Mouse (Mus musculus): ENCODE data around the gene Glis1. TPM values are rescaled to one million over a fixed set of nuclear protein-coding genes. Genes with fewer than 3 reads are reported as not detected.

Gene Glis1
- polyA plus RNA-seq, 2 experiments: 0.10 to 0.35 TPM

GRCm38 (mm10) chr4:107621366-107621765 is 187.0 kb downstream of the Glis1 start:
- TF ChIP-seq CTCF (IDR thresholded peaks at IDR 0.05; ENCODE audit: low read depth) (no peak), EP300 (IDR thresholded peaks at IDR 0.05; ENCODE audit: low read depth) (no peak)
- no peak overlapping the region for H3K9ac ChIP-seq (replicated peaks)
- H3K36me3 ChIP-seq (replicated peaks; ENCODE audit: control insufficient read depth, insufficient read depth, low read depth): no peaks in the 10 kb centered on the region
- WGBS (ENCODE audit: insufficient replicate concordance): 68% methylated on average over 5 of the region's 5 CpGs
- H3K27ac ChIP-seq: no peak overlapping the region
- no peaks in the 10 kb centered on the region for H3K9me3 ChIP-seq (ENCODE audit: control insufficient read depth, low read length)
- H3K4me1 ChIP-seq (replicated peaks; ENCODE audit: control insufficient read depth in 2 of 2, insufficient read depth in 2 of 2, low read length in 1 of 2): no peaks in the 10 kb centered on the region
- no peak for ATAC-seq (ENCODE audit: insufficient read depth)
- H3K27me3 ChIP-seq (ENCODE audit: control insufficient read depth, insufficient read depth, low read length): no peaks in the 10 kb centered on the region
- no peak for DNase-seq (ENCODE audit: low read depth in 3 of 3, low spot score in 3 of 3)
- H3K4me2 ChIP-seq (ENCODE audit: low read depth): no peak overlapping the region
- no peak overlapping the region for H3K4me3 ChIP-seq (ENCODE audit: insufficient read depth in 1 of 2, low read depth in 2 of 2, low read length in 2 of 2)

DNA sequence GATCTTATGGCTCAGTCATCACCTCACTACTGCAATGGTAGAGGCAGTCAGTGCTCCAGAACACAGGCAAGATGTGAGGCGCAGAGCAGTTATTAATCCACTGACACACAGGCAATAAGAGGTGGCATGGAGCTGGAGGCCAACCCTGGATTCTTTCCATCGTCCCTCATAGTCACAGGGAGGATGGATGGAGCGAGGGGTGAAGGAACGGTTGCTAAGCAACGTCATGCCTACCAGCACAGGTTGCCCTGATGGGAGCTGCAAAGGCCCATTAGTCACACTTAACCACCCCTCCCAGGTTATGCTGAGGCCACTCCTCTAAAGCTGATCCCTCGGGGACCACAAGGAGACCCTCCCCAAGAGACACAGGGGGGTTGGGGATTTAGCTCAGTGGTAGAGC is 187.9 kb downstream of the Glis1 start:
- DNase-seq (ENCODE audit: low read depth in 3 of 3, low spot score in 3 of 3) (no peak), ATAC-seq (ENCODE audit: insufficient read depth) (no peak)
- Histone ChIP-seq H3K4me3 (ENCODE audit: insufficient read depth in 1 of 2, low read depth in 2 of 2, low read length in 2 of 2) (no peak overlapping the region), H3K9ac (replicated peaks) (no peak overlapping the region), H3K36me3 (replicated peaks; ENCODE audit: control insufficient read depth, insufficient read depth, low read depth) (no peaks in the 10 kb centered on the region), H3K4me2 (ENCODE audit: low read depth) (no peak overlapping the region), H3K27me3 (ENCODE audit: control insufficient read depth, insufficient read depth, low read length) (no peaks in the 10 kb centered on the region), H3K4me1 (replicated peaks; ENCODE audit: control insufficient read depth in 2 of 2, insufficient read depth in 2 of 2, low read length in 1 of 2) (no peaks in the 10 kb centered on the region), H3K27ac (no peak overlapping the region), H3K9me3 (ENCODE audit: control insufficient read depth, low read length) (no peaks in the 10 kb centered on the region)
- TF ChIP-seq CTCF (IDR thresholded peaks at IDR 0.05; ENCODE audit: low read depth) (no peak), EP300 (IDR thresholded peaks at IDR 0.05; ENCODE audit: low read depth) (no peak)
- WGBS (ENCODE audit: insufficient replicate concordance): 69% methylated on average over 6 of the region's 6 CpGs

DNA sequence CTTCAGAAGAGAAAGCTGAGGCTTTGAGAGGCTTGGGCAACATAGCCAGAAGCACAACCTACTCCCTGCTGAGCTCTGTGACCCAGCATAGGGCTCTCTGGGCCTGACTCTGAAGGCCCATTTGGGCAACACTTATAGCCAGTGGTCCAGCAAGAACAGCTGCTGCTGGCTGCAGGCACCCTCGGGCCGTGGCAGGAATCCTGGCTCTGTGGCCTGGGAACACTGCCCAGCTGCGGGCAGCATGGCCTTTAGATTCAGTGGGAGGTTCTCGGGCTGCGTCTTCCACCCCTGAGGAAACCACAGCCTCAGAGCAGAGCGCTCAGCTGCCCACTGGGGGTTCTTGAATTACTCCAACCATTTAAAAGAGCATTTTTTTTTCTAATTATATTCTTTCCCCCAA is 189.5 kb downstream of the Glis1 start:
- Histone ChIP-seq H3K9ac (replicated peaks) (no peak overlapping the region), H3K27ac (no peak overlapping the region), H3K9me3 (ENCODE audit: control insufficient read depth, low read length) (no peaks in the 10 kb centered on the region), H3K4me3 (ENCODE audit: insufficient read depth in 1 of 2, low read depth in 2 of 2, low read length in 2 of 2) (no peak overlapping the region), H3K4me2 (ENCODE audit: low read depth) (no peak overlapping the region), H3K4me1 (replicated peaks; ENCODE audit: control insufficient read depth in 2 of 2, insufficient read depth in 2 of 2, low read length in 1 of 2) (no peaks in the 10 kb centered on the region), H3K27me3 (ENCODE audit: control insufficient read depth, insufficient read depth, low read length) (no peaks in the 10 kb centered on the region), H3K36me3 (replicated peaks; ENCODE audit: control insufficient read depth, insufficient read depth, low read depth) (no peaks in the 10 kb centered on the region)
- DNase-seq (ENCODE audit: low read depth in 3 of 3, low spot score in 3 of 3): no peak
- TF ChIP-seq CTCF (IDR thresholded peaks at IDR 0.05; ENCODE audit: low read depth) (no peak), EP300 (IDR thresholded peaks at IDR 0.05; ENCODE audit: low read depth) (no peak)
- 62% methylated on average over 6 of the region's 6 CpGs for WGBS (ENCODE audit: insufficient replicate concordance)
- ATAC-seq (ENCODE audit: insufficient read depth): no peak

- ATAC-seq (ENCODE audit: insufficient read depth) (no peak), DNase-seq (ENCODE audit: low read depth in 3 of 3, low spot score in 3 of 3) (no peak)
- Histone ChIP-seq H3K36me3 (replicated peaks; ENCODE audit: control insufficient read depth, insufficient read depth, low read depth) (no peaks in the 10 kb centered on the region), H3K9ac (replicated peaks) (no peak overlapping the region), H3K4me1 (replicated peaks; ENCODE audit: control insufficient read depth in 2 of 2, insufficient read depth in 2 of 2, low read length in 1 of 2) (no peaks in the 10 kb centered on the region), H3K4me2 (ENCODE audit: low read depth) (no peak overlapping the region), H3K27me3 (ENCODE audit: control insufficient read depth, insufficient read depth, low read length) (no peaks in the 10 kb centered on the region), H3K9me3 (ENCODE audit: control insufficient read depth, low read length) (no peaks in the 10 kb centered on the region), H3K27ac (no peak overlapping the region), H3K4me3 (ENCODE audit: insufficient read depth in 1 of 2, low read depth in 2 of 2, low read length in 2 of 2) (no peak overlapping the region)
- TF ChIP-seq CTCF (IDR thresholded peaks at IDR 0.05; ENCODE audit: low read depth) (no peak), EP300 (IDR thresholded peaks at IDR 0.05; ENCODE audit: low read depth) (no peak)
- 71% methylated on average over 5 of the region's 5 CpGs for WGBS (ENCODE audit: insufficient replicate concordance)
These were observed 190.6 kb downstream of the Glis1 start for GRCm38 (mm10) chr4:107624951-107625350.

DNA sequence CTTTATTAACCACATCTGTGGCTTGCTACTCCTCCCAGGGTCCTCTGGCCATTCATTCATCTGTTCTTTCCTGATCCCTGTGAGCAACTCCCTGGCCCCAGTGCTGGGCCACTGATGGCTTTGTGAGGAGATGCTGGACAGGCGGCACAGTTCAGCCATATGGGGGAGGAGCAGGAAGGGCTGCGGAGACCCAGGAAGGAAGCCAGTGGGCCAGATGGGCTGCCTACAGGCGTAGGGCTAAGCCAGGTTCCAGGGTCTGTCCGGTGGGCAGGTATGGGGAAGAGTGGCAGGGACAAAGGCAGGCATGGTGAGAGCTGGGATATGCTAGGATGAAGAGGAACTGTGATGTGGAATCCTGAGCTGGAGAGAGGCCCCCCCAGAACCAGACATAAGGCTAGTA is 193.8 kb downstream of the Glis1 start:
- H3K4me3 ChIP-seq (ENCODE audit: insufficient read depth in 1 of 2, low read depth in 2 of 2, low read length in 2 of 2): no peak overlapping the region
- no peak overlapping the region for H3K9ac ChIP-seq (replicated peaks)
- no peak for DNase-seq (ENCODE audit: low read depth in 3 of 3, low spot score in 3 of 3)
- H3K4me2 ChIP-seq (ENCODE audit: low read depth): no peak overlapping the region
- H3K9me3 ChIP-seq (ENCODE audit: control insufficient read depth, low read length): no peaks in the 10 kb centered on the region
- no peaks in the 10 kb centered on the region for H3K27me3 ChIP-seq (ENCODE audit: control insufficient read depth, insufficient read depth, low read length)
- H3K27ac ChIP-seq: no peak overlapping the region
- no peaks in the 10 kb centered on the region for H3K36me3 ChIP-seq (replicated peaks; ENCODE audit: control insufficient read depth, insufficient read depth, low read depth)
- 28% methylated on average over 4 of the region's 4 CpGs for WGBS (ENCODE audit: insufficient replicate concordance)
- no peak for TF ChIP-seq EP300 (IDR thresholded peaks at IDR 0.05; ENCODE audit: low read depth)
- no peak for TF ChIP-seq CTCF (IDR thresholded peaks at IDR 0.05; ENCODE audit: low read depth)
- H3K4me1 ChIP-seq (replicated peaks; ENCODE audit: control insufficient read depth in 2 of 2, insufficient read depth in 2 of 2, low read length in 1 of 2): no peaks in the 10 kb centered on the region
- ATAC-seq (ENCODE audit: insufficient read depth): no peak

All from liver, embryonic 14.5 days (tissue).